Mouse (Mus musculus): ENCODE measurements around the gene Corin. TPM values are rescaled to one million over a fixed set of nuclear protein-coding genes. Genes with fewer than 3 reads are reported as not detected.

Corin gene
- polyA plus RNA-seq, 1 experiment: not detected

GRCm38 (mm10) chr5:72350081-72350758 is 154.1 kb downstream of the Corin start:
- H3K27ac ChIP-seq (ENCODE audit: insufficient read depth, low read length): no peak overlapping the region
- H3K4me1 ChIP-seq (ENCODE audit: control insufficient read depth, insufficient read depth, low read length): no peaks in the 10 kb centered on the region
- TF ChIP-seq CTCF (IDR thresholded peaks at IDR 0.05; ENCODE audit: borderline replicate concordance, insufficient read depth, low read length): no peak
- TF ChIP-seq POLR2A (IDR thresholded peaks at IDR 0.05; ENCODE audit: low read depth, low read length): no peak
- H3K4me3 ChIP-seq (ENCODE audit: insufficient read depth, low read length): no peak overlapping the region

GRCm38 (mm10) chr5:72348591-72348990 is 155.7 kb downstream of the Corin start:
- TF ChIP-seq POLR2A (IDR thresholded peaks at IDR 0.05; ENCODE audit: low read depth, low read length) (no peak), CTCF (IDR thresholded peaks at IDR 0.05; ENCODE audit: borderline replicate concordance, insufficient read depth, low read length) (no peak)
- Histone ChIP-seq H3K4me1 (ENCODE audit: control insufficient read depth, insufficient read depth, low read length) (no peaks in the 10 kb centered on the region), H3K27ac (ENCODE audit: insufficient read depth, low read length) (no peak overlapping the region), H3K4me3 (ENCODE audit: insufficient read depth, low read length) (no peak overlapping the region)

- no peak for TF ChIP-seq CTCF (IDR thresholded peaks at IDR 0.05; ENCODE audit: borderline replicate concordance, insufficient read depth, low read length)
- no peak for TF ChIP-seq POLR2A (IDR thresholded peaks at IDR 0.05; ENCODE audit: low read depth, low read length)
- Histone ChIP-seq H3K27ac (ENCODE audit: insufficient read depth, low read length) (no peak overlapping the region), H3K4me1 (ENCODE audit: control insufficient read depth, insufficient read depth, low read length) (no peaks in the 10 kb centered on the region), H3K4me3 (ENCODE audit: insufficient read depth, low read length) (no peak overlapping the region)
Measured at GRCm38 (mm10) chr5:72335873-72336272, 168.4 kb downstream of the Corin start.

- H3K4me1 ChIP-seq (ENCODE audit: control insufficient read depth, insufficient read depth, low read length): no peaks in the 10 kb centered on the region
- H3K4me3 ChIP-seq (ENCODE audit: insufficient read depth, low read length): no peak overlapping the region
- TF ChIP-seq CTCF (IDR thresholded peaks at IDR 0.05; ENCODE audit: borderline replicate concordance, insufficient read depth, low read length) (no peak), POLR2A (IDR thresholded peaks at IDR 0.05; ENCODE audit: low read depth, low read length) (no peak)
- no peak overlapping the region for H3K27ac ChIP-seq (ENCODE audit: insufficient read depth, low read length)
Measured at GRCm38 (mm10) chr5:72332901-72333300, 171.4 kb downstream of the Corin start.

- no peak overlapping the region for H3K27ac ChIP-seq (ENCODE audit: insufficient read depth, low read length)
- H3K4me1 ChIP-seq (ENCODE audit: control insufficient read depth, insufficient read depth, low read length): no peaks in the 10 kb centered on the region
- TF ChIP-seq CTCF (IDR thresholded peaks at IDR 0.05; ENCODE audit: borderline replicate concordance, insufficient read depth, low read length): no peak
- TF ChIP-seq POLR2A (IDR thresholded peaks at IDR 0.05; ENCODE audit: low read depth, low read length): no peak
- no peak overlapping the region for H3K4me3 ChIP-seq (ENCODE audit: insufficient read depth, low read length)
Measured at GRCm38 (mm10) chr5:72331217-72331616, 173.1 kb downstream of the Corin start.

- TF ChIP-seq CTCF (IDR thresholded peaks at IDR 0.05; ENCODE audit: borderline replicate concordance, insufficient read depth, low read length) (no peak), POLR2A (IDR thresholded peaks at IDR 0.05; ENCODE audit: low read depth, low read length) (no peak)
- Histone ChIP-seq H3K4me3 (ENCODE audit: insufficient read depth, low read length) (no peak overlapping the region), H3K4me1 (ENCODE audit: control insufficient read depth, insufficient read depth, low read length) (no peaks in the 10 kb centered on the region), H3K27ac (ENCODE audit: insufficient read depth, low read length) (no peak overlapping the region)
Measured at GRCm38 (mm10) chr5:72330648-72331047, 173.6 kb downstream of the Corin start.

- Histone ChIP-seq H3K4me1 (ENCODE audit: control insufficient read depth, insufficient read depth, low read length) (no peaks in the 10 kb centered on the region), H3K4me3 (ENCODE audit: insufficient read depth, low read length) (no peak overlapping the region), H3K27ac (ENCODE audit: insufficient read depth, low read length) (no peak overlapping the region)
- TF ChIP-seq CTCF (IDR thresholded peaks at IDR 0.05; ENCODE audit: borderline replicate concordance, insufficient read depth, low read length): no peak
- TF ChIP-seq POLR2A (IDR thresholded peaks at IDR 0.05; ENCODE audit: low read depth, low read length): no peak
Measured at GRCm38 (mm10) chr5:72329453-72329852, 174.8 kb downstream of the Corin start.

GRCm38 (mm10) chr5:72315282-72315681 is 189.0 kb downstream of the Corin start:
- Histone ChIP-seq H3K4me1 (ENCODE audit: control insufficient read depth, insufficient read depth, low read length) (no peaks in the 10 kb centered on the region), H3K4me3 (ENCODE audit: insufficient read depth, low read length) (no peak overlapping the region)
- TF ChIP-seq CTCF (IDR thresholded peaks at IDR 0.05; ENCODE audit: borderline replicate concordance, insufficient read depth, low read length): no peak
- no peak for TF ChIP-seq POLR2A (IDR thresholded peaks at IDR 0.05; ENCODE audit: low read depth, low read length)

GRCm38 (mm10) chr5:72298418-72299104 is 205.7 kb downstream of the Corin start:
- no peaks in the 10 kb centered on the region for H3K4me1 ChIP-seq (ENCODE audit: control insufficient read depth, insufficient read depth, low read length)
- H3K4me3 ChIP-seq (ENCODE audit: insufficient read depth, low read length): no peak overlapping the region
- TF ChIP-seq CTCF (IDR thresholded peaks at IDR 0.05; ENCODE audit: borderline replicate concordance, insufficient read depth, low read length): no peak
- no peak for TF ChIP-seq POLR2A (IDR thresholded peaks at IDR 0.05; ENCODE audit: low read depth, low read length)
- no peak overlapping the region for H3K27ac ChIP-seq (ENCODE audit: insufficient read depth, low read length)

More at GRCm38 (mm10) chr5:72315282-72315681, 189.0 kb downstream of the Corin start:
- H3K27ac ChIP-seq (ENCODE audit: insufficient read depth, low read length): no peak overlapping the region

- Histone ChIP-seq H3K4me3 (ENCODE audit: insufficient read depth, low read length) (no peak overlapping the region), H3K4me1 (ENCODE audit: control insufficient read depth, insufficient read depth, low read length) (no peaks in the 10 kb centered on the region), H3K27ac (ENCODE audit: insufficient read depth, low read length) (no peak overlapping the region)
- no peak for TF ChIP-seq POLR2A (IDR thresholded peaks at IDR 0.05; ENCODE audit: low read depth, low read length)
- no peak for TF ChIP-seq CTCF (IDR thresholded peaks at IDR 0.05; ENCODE audit: borderline replicate concordance, insufficient read depth, low read length)
Measured at GRCm38 (mm10) chr5:72285077-72285476, 219.2 kb downstream of the Corin start.

Data from embryonic fibroblast, embryonic 13.5 days (primary cell).